Mouse (Mus musculus) layer of hippocampus, adult 2 months (tissue): ENCODE data around the gene Ciapin1. TPM values are rescaled to one million over a fixed set of nuclear protein-coding genes. Genes with fewer than 3 reads are reported as not detected.
"Not testable (repeated sequence)": the region's sequence is repeated elsewhere in the genome, so short reads cannot be mapped to it uniquely, and the experiment has no call there.

ENCODE experiments used
- DNase-seq, 2 experiments: peaks; one replicate each; pipeline ENCODE4 v3.0.0; 2022; ENCODE audit warnings: low spot score in 2 of 2
- H3K27ac ChIP-seq: fragments of 200-600 bp; 2 replicates; pipeline ENCODE4 v1.8.1; 2022
- H3K4me3 ChIP-seq: fragments of 200-600 bp; 2 replicates; pipeline ENCODE4 v1.8.1; 2022; ENCODE audit warnings: mild to moderate bottlenecking
- CTCF ChIP-seq: fragments of 200-600 bp; conservative IDR thresholded peaks from 2 replicates; pipeline ENCODE4 v1.8.1; 2022; ENCODE audit warnings: antibody characterized with exemption, mild to moderate bottlenecking, moderate library complexity
- total RNA-seq, 2 experiments: library from RNA; stranded (reverse); gene quantifications; 2 replicates each; pipeline ENCODE4 v1.2.3; 2021

The Ciapin1 gene
- total RNA-seq, 2 experiments from 2014 or later, result 60.9 to 67.2 TPM

DNA sequence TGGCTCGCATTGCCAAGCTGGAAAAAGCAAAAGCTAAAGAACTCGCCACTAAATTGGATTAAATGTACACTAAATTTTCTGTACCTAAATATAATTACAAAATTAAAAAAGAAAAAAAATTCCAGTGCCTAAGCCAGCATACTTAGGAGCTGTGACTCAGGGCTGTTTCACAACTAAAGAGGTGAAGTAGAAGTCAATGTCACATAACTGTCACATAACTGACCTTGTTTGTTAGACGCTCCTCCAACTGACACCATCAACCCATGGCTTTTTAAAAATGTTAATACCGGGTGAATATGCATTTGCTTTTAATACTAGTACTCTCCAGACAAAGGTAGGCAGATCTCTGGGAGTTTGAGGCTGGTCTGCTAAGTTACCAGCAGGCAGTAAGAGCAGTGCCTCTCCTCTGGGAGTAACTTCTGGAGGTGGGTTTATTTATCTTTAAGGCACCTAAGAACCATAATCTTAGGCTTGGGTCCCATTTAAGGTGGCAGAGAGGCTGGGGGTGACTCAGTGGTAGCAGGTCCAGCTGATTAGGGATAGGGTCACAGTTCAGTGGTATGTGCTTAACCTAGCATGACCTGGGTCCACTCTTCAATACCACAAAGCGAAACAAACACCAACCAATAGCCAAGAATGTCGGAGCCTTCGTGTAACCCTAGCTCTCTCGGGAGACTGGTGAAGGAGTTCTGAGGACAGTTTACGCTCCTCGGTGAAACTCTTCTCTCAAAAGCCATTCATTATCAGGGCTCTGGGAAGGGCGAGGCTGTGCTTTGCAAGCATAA lies 1.5 kb downstream of the Ciapin1 start:
- DNase-seq, result no peak
- Histone ChIP-seq H3K27ac (no peak overlapping the region), H3K4me3 (peak overlapping the region; percentile 96; the same call in 1 of the 2 replicates)
- no peak for TF ChIP-seq CTCF

DNA sequence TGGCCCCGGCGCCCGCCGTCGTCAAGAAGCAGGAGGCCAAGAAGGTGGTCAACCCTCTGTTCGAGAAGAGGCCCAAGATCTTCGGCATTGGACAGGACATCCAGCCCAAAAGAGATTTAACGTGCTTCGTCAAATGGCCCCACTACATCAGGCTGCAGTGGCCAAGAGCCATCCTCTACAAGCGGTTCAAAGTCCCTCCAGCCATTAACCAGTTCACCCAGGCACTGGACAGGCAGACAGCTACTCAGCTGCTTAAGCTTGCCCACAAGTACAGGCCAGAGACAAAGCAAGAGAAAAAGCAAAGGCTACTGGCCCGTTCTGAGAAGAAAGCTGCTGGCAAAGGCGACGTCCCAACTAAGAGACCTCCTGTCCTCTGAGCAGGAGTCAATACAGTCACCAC lies 2.4 kb downstream of the Ciapin1 start:
- not testable (repeated sequence) for H3K4me3 ChIP-seq, H3K27ac ChIP-seq, DNase-seq

DNA sequence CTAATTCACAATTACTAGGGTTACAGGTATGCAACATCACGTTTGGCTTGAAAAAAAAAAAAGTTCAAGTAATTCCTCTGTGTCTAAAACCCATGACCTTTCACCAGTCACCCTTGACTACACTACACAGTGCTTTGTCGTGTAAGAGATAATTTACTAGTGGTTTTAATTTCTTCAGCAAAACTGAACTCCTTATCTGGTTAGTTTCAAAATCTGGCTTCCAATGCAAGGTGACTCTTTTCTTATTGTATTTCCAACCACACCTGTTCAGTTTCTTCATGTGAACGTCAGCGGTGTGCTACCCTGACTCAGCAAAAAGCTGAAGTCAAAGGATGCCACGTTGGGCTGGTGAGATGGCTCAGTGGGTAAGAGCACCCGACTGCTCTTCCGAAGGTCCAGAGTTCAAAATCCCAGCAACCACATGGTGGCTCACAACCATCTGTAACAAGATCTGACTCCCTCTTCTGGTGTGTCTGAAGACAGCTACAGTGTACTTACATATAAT lies 4.2 kb downstream of the Ciapin1 start:
- H3K27ac ChIP-seq, DNase-seq, H3K4me3 ChIP-seq: not testable (repeated sequence)

DNA sequence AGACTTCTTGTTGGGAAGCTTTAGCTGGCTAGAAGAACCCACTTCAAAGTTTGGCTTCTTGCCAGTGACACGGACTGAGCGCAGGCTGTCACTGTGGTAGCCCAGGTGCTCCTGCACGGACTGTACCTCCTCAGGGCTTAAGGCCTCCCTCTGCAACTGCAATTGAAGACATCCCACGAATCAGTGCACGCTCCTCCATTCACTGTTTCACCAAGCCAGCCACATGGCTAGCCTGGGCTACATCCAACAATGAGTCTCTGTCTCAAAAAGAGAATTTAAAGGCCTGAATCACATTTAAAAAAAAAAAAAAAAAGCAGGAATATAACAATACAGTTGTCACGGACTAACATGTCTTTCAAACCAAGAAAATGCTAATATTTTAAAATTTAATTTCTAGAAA lies 9.9 kb downstream of the Ciapin1 start:
- DNase-seq, result no peak
- TF ChIP-seq CTCF, result no peak
- H3K4me3 ChIP-seq, result no peak overlapping the region
- H3K27ac ChIP-seq, result no peak overlapping the region

DNA sequence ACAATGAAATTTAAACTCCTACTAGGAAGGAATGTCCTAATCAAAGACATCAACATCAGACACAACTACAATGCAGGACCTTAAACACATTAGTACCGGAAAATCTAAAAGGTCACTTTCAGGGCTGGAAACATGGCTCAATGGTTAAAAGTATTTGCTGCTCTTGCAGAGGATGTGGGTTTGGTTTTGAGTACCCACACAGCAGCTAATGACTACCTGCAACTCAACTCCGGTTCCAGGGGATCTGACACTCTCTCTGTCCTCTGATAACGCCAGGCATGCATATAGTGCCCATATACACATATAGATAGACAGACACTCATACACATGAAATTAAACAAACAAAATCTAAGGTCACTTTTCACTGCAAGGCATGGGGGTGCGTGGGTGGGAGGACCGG lies 11.9 kb downstream of the Ciapin1 start:
- Histone ChIP-seq H3K27ac (no peak overlapping the region), H3K4me3 (no peak overlapping the region)
- TF ChIP-seq CTCF, result no peak
- DNase-seq, result no peak

DNA sequence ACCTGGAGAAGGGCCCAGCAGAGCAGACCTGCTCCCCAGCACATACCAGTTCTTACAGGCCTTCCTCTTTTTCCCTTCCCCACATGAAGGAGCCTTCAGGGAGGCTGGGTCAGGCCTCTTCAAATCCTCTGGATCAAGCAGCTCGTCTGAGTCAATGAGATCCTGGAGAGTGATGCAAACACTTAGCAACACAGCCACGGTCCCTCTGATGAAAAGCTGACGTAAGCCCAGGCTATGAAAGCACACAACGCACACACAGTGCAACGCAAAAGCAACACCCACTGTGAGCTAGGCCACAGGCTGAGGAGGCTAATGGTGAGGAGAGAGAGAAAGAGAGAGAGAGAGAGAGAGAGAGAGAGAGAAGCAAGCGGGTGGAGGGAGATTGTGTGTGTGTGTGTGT lies 13.0 kb downstream of the Ciapin1 start:
- H3K27ac ChIP-seq, result no peak overlapping the region
- H3K4me3 ChIP-seq, result no peak overlapping the region
- DNase-seq, result no peak
- no peak for TF ChIP-seq CTCF

DNA sequence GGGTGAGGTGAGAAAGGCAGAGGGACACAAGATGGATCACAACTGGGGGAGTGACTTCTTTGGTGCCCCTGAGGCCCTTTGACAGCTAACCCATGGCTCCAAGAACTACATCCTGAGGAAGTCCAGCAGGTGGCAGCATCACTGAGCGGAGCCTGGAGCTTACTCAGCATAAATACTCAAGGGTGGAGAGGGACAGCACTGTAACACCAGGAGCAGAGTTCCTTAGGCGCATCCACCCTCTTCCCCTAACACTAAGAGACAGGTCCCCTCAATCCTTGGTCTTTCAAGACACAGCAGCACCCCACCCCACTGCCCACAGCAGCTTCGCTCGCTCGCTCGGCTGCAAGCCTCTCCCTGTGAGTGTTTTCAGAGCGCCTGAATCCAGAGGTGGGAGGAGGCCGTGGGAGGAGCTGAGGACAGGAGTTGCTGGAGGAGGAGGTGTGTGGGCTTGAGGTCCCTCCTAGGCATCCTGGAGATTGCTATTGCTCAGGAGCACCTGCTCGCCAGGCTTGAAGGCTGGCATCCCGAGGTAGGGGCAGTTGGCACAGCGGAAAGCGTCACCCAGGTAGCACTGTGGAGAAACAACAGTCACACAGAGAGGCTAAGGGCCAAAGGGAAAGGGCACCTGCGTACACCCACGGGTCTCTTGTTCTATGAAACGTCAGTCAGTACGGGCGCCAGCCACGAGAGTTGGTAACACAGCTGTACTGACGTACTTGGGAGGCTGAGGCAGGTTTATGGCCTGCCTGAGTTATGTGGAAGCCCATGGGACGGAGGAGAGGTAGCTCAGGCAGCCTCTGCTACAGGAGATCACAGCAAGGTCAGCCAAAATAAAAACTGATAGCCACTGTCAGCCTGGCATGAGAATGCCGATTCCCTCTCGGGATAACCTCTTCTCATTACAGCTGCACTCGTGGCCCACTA lies 15.3 kb downstream of the Ciapin1 start:
- peak overlapping the region; percentile 72 for H3K27ac ChIP-seq
- peak; percentile 85 for TF ChIP-seq CTCF

DNA sequence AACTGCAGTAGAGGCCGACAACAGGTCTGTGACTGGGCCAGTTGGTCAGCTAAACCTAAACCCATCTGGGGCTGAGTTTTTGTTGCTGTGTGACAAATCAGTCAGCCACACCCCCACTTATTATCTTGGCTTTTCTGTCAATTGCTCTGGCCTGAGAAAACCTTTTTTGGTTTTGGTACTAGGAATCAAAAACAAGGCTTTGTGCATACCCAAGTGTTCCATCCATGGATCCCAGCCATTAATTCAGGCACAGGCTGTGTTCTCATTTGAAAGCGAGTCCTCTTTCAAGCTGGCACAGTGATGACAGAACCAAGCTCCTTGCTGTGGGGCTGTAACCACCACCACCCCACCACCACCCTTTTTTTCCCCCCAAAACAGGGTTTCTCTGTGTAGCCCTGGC lies 16.8 kb downstream of the Ciapin1 start:
- Histone ChIP-seq H3K4me3 (no peak overlapping the region), H3K27ac (peak overlapping the region; percentile 72)
- no peak for DNase-seq
- no peak for TF ChIP-seq CTCF

More for the DNA sequence above, 15.3 kb downstream of the Ciapin1 start:
- H3K4me3 ChIP-seq, result no peak overlapping the region
- peak in 1 of 2 experiments; percentile 64 for DNase-seq

DNA sequence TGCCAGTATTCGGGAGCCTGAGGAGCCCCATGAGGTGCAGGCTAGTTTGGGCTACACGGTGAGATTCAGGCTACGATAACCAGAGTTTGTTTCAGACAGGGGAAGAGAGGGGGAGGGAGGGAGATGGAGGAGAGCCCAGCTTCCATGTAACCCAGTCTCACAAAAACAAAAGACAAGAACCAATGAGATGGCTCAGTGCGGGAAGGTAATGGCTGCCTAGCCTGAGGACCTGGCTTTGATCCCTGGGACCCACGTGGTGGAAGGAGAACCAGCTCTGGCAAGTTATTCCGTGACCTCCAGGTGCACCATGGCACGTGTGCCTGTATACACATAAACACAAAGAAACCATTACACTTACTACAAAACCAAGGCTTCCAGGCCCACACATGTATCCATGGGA lies 17.6 kb downstream of the Ciapin1 start:
- no peak for DNase-seq
- Histone ChIP-seq H3K27ac (peak overlapping the region; percentile 72), H3K4me3 (no peak overlapping the region)
- no peak for TF ChIP-seq CTCF

DNA sequence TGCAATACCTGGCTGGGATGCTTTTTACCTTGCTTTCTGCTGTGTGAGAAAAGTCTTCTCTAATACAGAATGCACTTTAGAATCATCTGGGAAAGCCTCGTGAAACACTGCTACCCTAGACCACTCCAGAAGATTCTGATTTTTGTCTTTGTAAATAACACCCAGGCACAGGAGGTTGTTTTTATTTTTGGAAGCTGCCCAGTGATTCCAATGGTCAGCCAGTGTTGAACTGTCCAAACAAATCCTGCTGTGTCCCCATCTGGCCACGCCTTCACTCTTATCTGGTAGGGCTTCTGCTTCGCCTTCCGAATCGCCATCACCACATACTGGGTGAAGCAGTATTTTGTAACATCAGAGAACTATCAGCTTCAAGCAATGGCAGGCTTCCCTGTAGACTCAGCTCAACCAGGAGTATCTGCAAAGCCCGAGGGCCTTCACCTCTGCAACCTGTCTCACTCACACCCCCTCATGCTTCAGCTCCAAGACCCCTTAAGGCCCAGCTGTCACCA lies 18.4 kb downstream of the Ciapin1 start:
- TF ChIP-seq CTCF, result no peak
- no peak overlapping the region for H3K27ac ChIP-seq
- no peak overlapping the region for H3K4me3 ChIP-seq
- no peak for DNase-seq

DNA sequence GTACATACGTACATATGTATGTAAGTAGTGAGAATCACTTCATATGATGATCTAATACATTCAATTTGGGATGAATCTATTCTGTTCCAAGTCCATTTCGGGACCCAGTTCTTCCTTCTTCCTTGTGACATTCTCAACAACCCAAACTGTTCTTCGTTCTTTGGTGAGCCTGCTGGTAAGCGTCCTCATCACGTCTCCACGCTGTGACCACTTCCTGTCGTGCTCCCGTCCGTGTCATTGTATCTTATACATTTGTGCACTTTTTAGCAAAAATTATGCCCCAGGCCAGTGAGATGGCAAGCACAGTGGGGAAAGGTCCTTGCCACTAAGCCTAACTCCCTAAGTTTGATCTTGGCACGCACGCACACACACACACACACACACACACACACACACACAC lies 20.2 kb downstream of the Ciapin1 start:
- TF ChIP-seq CTCF, result no peak
- Histone ChIP-seq H3K4me3 (no peak overlapping the region), H3K27ac (no peak overlapping the region)
- DNase-seq, result no peak

DNA sequence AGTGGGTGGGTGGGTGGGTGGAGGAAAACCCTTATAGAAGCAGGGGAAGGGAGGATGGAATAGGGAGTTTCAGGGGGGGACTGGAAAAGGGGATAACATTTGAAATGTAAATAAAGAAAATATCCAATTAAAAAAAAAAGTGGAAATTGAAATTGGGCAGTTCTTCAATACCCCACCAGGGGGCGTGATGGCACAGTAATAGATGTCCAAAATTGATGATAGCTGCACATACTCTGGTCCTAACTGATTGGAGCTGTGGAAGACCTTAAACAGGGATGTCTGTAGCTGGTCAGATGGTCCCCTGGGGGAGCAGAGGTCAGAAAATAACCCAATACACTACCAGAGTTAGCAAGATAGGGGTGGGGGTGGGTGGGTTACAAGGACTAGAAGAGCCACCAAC lies 23.6 kb downstream of the Ciapin1 start:
- peak; percentile 86 for TF ChIP-seq CTCF
- H3K27ac ChIP-seq, result no peak overlapping the region

DNA sequence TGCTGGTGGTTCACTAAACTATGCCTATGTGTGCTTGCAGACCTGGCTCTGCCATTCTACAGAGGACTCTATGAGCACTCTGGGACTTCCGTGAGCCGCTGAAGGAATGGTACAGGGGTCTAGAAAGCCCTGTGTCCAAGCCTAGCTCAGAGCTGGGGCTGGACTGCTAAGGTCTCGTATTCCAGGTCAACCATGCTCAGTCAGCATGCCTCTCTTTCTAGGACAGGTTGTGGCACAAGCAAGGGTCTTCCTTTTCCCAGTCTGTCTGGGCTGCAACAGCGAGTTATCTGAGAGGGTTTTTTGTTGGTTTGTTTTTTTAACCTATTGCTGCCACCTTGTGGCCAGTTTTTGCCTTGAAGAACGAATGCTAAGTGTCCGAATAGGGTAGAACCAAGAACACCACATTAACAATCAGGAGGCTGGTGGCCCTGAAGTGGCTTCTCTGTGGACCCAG lies 25.5 kb downstream of the Ciapin1 start:
- H3K4me3 ChIP-seq, result no peak overlapping the region
- DNase-seq, result peak; percentile 86 to 92
- TF ChIP-seq CTCF, result peak; percentile 86
- peak overlapping the region; percentile 58 for H3K27ac ChIP-seq

More for the DNA sequence above, 23.6 kb downstream of the Ciapin1 start:
- H3K4me3 ChIP-seq, result no peak overlapping the region
- DNase-seq, result no peak
